14 mouse cellular contexts compared by ENCODE assay signal in the genomic region with DNA sequence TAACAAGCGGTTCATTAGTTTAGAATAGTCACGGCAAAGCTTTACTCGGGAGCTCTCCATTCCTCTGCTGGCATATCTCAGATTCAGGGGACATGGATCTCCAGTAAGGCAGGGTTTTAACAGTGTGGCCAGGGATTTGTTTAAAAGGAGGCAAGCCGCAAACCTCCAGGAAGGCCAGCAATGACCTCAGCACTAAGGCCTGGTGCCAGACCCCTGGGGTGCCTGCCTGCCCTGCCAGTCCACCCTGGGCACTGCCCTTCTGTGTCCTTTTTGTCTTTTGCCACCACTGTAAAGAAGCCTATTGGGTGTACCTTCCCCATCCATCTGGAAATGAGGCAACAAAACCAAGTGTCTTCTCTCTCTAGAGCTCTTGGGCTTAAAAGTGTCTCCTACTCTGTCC. TPM values are rescaled to one million over a fixed set of nuclear protein-coding genes. Genes with fewer than 3 reads are reported as not detected.
DNase-seq lines count a peak whose midpoint lies in the region; ATAC-seq and TF ChIP-seq lines count a peak whose summit lies in the region.
"Had no signal": no experiment of that assay in that cellular context is flagged by ENCODE, and none has a peak within 500 bp of the region (broad histone marks: within the 10 kb centered on the region; RNA-seq: fewer than 3 reads in every experiment).

No protein-coding gene starts in this region.

- TF ChIP-seq POLR2A in cerebellum, adult 2 months (IDR thresholded peaks at IDR 0.05; ENCODE audit: borderline replicate concordance, insufficient read depth, low read length), result peak; percentile 22; the same call in 1 of the 2 replicates

- no peak overlapping the region for H3K27ac ChIP-seq in forebrain, embryonic 15.5 days (replicated peaks)
- H3K27ac ChIP-seq in forebrain, embryonic 14.5 days (ENCODE audit: low read depth, low read length), result no peak overlapping the region
- peak overlapping the region; percentile 23 for H3K27ac ChIP-seq in cerebellum, adult 2 months (ENCODE audit: insufficient read depth, low read length)
- H3K27ac ChIP-seq: limb, embryonic 12.5 days; midbrain, embryonic 13.5 days; neural tube, embryonic 12.5 days had no signal

- 75% methylated on average over 4 of the region's 4 CpGs for WGBS in forebrain, embryonic 15.5 days
- 80% methylated on average over 4 of the region's 4 CpGs for WGBS in forebrain, embryonic 14.5 days
- 11% methylated on average over 4 of the region's 4 CpGs for WGBS in cerebellum, adult 2 months

- DNase-seq in forebrain, embryonic 14.5 days (ENCODE audit: low spot score), result no peak
- peak; percentile 86 for DNase-seq in left cerebral cortex, postnatal 4 days
- DNase-seq in left cerebral cortex, adult 18-20 months (ENCODE audit: low spot score in 2 of 2), result no peak
- peak; percentile 97 to 98 for DNase-seq in cerebellum, adult 2 months
- DNase-seq in layer of hippocampus, adult 9-11 months, result peak; percentile 36
- no peak for DNase-seq in frontal cortex, postnatal 10 days (ENCODE audit: low spot score in 2 of 2)
- no peak for DNase-seq in kidney, postnatal 25 days
- DNase-seq: adrenal gland, postnatal 14 days; heart, postnatal 10 days; lung, postnatal 36 days had no signal

- no peaks in the 10 kb centered on the region; the same call in 1 of the 2 replicates for H3K4me1 ChIP-seq in forebrain, embryonic 15.5 days
- no peaks in the 10 kb centered on the region for H3K4me1 ChIP-seq in forebrain, embryonic 14.5 days (ENCODE audit: control insufficient read depth, insufficient read depth, low read length)
- H3K4me1 ChIP-seq in cerebellum, adult 2 months (ENCODE audit: control insufficient read depth, insufficient read depth, low read length), result peaks cover 29% of the 10 kb centered on the region
- H3K4me1 ChIP-seq: neural tube, embryonic 12.5 days had no signal

- no peak overlapping the region for H3K4me3 ChIP-seq in forebrain, embryonic 15.5 days
- no peak overlapping the region for H3K4me3 ChIP-seq in forebrain, embryonic 14.5 days (ENCODE audit: low read depth, low read length)
- no peak overlapping the region for H3K4me3 ChIP-seq in cerebellum, adult 2 months (replicated peaks; ENCODE audit: insufficient read depth, low read depth, low read length)
- H3K4me3 ChIP-seq: limb, embryonic 12.5 days; midbrain, embryonic 13.5 days; neural tube, embryonic 12.5 days had no signal

- no peak for TF ChIP-seq CTCF in cerebellum, adult 2 months (IDR thresholded peaks at IDR 0.05; ENCODE audit: borderline replicate concordance, insufficient read depth, low read depth, low read length)

- intact Hi-C loops in left cerebral cortex, postnatal 4 days (cut with DNase I), result no loop called here

- no peak overlapping the region for H3K4me2 ChIP-seq in forebrain, embryonic 15.5 days (replicated peaks)
- H3K4me2 ChIP-seq in forebrain, embryonic 14.5 days (ENCODE audit: low read length), result no peak overlapping the region
- H3K4me2 ChIP-seq: limb, embryonic 12.5 days; midbrain, embryonic 13.5 days; neural tube, embryonic 12.5 days had no signal

- no peaks in the 10 kb centered on the region for H3K27me3 ChIP-seq in forebrain, embryonic 15.5 days
- no peaks in the 10 kb centered on the region for H3K27me3 ChIP-seq in forebrain, embryonic 14.5 days (replicated peaks; ENCODE audit: control insufficient read depth, insufficient read depth, low read length)
- H3K27me3 ChIP-seq in cerebellum, adult 2 months (ENCODE audit: control insufficient read depth, insufficient read depth, low read length), result no peaks in the 10 kb centered on the region
- H3K27me3 ChIP-seq: limb, embryonic 12.5 days; midbrain, embryonic 13.5 days; neural tube, embryonic 12.5 days had no signal

- peaks cover 38% of the 10 kb centered on the region for H3K36me3 ChIP-seq in forebrain, embryonic 15.5 days
- H3K36me3 ChIP-seq in forebrain, embryonic 14.5 days (ENCODE audit: control insufficient read depth, insufficient read depth, low read length), result peaks cover 49% of the 10 kb centered on the region

- ATAC-seq in forebrain, embryonic 15.5 days (replicated peaks), result peak; percentile 68; the same call in 1 of the 2 replicates
- no peak for ATAC-seq in forebrain, embryonic 14.5 days
- ATAC-seq: midbrain, embryonic 13.5 days had no signal

- H3K9me3 ChIP-seq in forebrain, embryonic 15.5 days, result no peaks in the 10 kb centered on the region
- no peaks in the 10 kb centered on the region for H3K9me3 ChIP-seq in forebrain, embryonic 14.5 days (replicated peaks; ENCODE audit: control insufficient read depth, low read length)
- H3K9me3 ChIP-seq: limb, embryonic 12.5 days; midbrain, embryonic 13.5 days; neural tube, embryonic 12.5 days had no signal

- no peak overlapping the region for H3K9ac ChIP-seq in forebrain, embryonic 15.5 days (replicated peaks)
- no peak overlapping the region for H3K9ac ChIP-seq in forebrain, embryonic 14.5 days (ENCODE audit: low read length)
- H3K9ac ChIP-seq: limb, embryonic 12.5 days; midbrain, embryonic 13.5 days; neural tube, embryonic 12.5 days had no signal

RNA-seq across cellular contexts. Expression of gene Rheb, which starts 31.7 kb away (rescaled TPM):
- polyA plus RNA-seq in forebrain, embryonic 15.5 days (2015; fragmentation: Nextera tagmentation; extraction: Ambion mirVana), result 231 and 243 TPM in 2 replicates
- 229 and 235 TPM in 2 replicates for polyA plus RNA-seq in forebrain, embryonic 14.5 days (2014; fragmentation: Nextera tagmentation; extraction: Ambion mirVana)
- 100 to 1,000 TPM; 112 to 127 TPM for total RNA-seq in left cerebral cortex, postnatal 4 days (2021)
- 100 to 1,000 TPM; 130 to 134 TPM for total RNA-seq in left cerebral cortex, adult 18-20 months (2021)
- polyA plus RNA-seq in cerebellum, adult 2 months (2012; rRNA removed), result 114 and 116 TPM in 2 replicates

Comparison
In these comparisons a context has a peak if more than half of its experiments do, and no peak if none do; other contexts are left out.
1. DNase-seq: peak in left cerebral cortex, postnatal 4 days (single experiment), cerebellum, adult 2 months (2 of 2) and layer of hippocampus, adult 9-11 months (single experiment); none in forebrain, embryonic 14.5 days (single experiment), left cerebral cortex, adult 18-20 months (0 of 2), frontal cortex, postnatal 10 days (0 of 2) and kidney, postnatal 25 days (0 of 2).